Mouse (Mus musculus) small intestine, adult 2 months (tissue): ENCODE data around the gene Rnpepl1. TPM values are rescaled to one million over a fixed set of nuclear protein-coding genes. Genes with fewer than 3 reads are reported as not detected.

Experiments
- H3K27ac ChIP-seq: fragments of 200-500 bp; 2 replicates; pipeline ENCODE4 v1.5.1; 2012; ENCODE audit warnings: low read depth, low read length, control low read depth, inconsistent platforms; ENCODE audit not compliant: insufficient read depth
- H3K27me3 ChIP-seq: fragments of 200-500 bp; 2 replicates; pipeline ENCODE4 v1.6.1; 2012; ENCODE audit warnings: mild to moderate bottlenecking, moderate library complexity, low read length, inconsistent platforms; ENCODE audit not compliant: control insufficient read depth, insufficient read depth
- H3K36me3 ChIP-seq: fragments of 200-500 bp; 2 replicates; pipeline ENCODE4 v1.6.1; 2012; ENCODE audit warnings: mild to moderate bottlenecking, low read length, control low read depth, inconsistent platforms; ENCODE audit not compliant: control insufficient read depth, insufficient read depth
- H3K4me1 ChIP-seq: fragments of 200-500 bp; 2 replicates; pipeline ENCODE4 v1.6.1; 2012; ENCODE audit warnings: low read length, inconsistent platforms, mixed read lengths; ENCODE audit not compliant: control insufficient read depth, insufficient read depth, insufficient read length
- H3K4me3 ChIP-seq: fragments of 200-500 bp; 2 replicates; pipeline ENCODE4 v1.5.1; 2012; ENCODE audit warnings: low read depth, mild to moderate bottlenecking, control low read depth, inconsistent platforms, low read length, moderate library complexity
- CTCF ChIP-seq: fragments of 200-500 bp; IDR thresholded peaks from 2 replicates; pipeline ENCODE4 v1.5.1; 2012; ENCODE audit warnings: low read depth, mild to moderate bottlenecking, control low read depth, inconsistent platforms, low read length, moderate library complexity, mixed read lengths; ENCODE audit not compliant: insufficient replicate concordance, insufficient read length; ENCODE audit errors: extremely low read depth
- POLR2A ChIP-seq: fragments of 200-500 bp; IDR thresholded peaks from 2 replicates; pipeline ENCODE4 v1.6.1; 2012; ENCODE audit warnings: low read depth, mild to moderate bottlenecking, control low read depth, inconsistent platforms, low read length, moderate library complexity
- WGBS: fragments of 180-500 bp; shearing (Covaris S2); methylation state at CpG from one replicate; pipeline ENCODE4 v1.1.7; 2018; 5-methylcytosine and 5-hydroxymethylcytosine counted together
- polyA plus RNA-seq: library from polyadenylated mRNA; depleted of rRNA; stranded (reverse); fragments of >200 nt; gene quantifications from 2 replicates; pipeline ENCODE4 v1.2.3, GENCODE M21; 2012; rRNA removed

The Rnpepl1 gene
- polyA plus RNA-seq, result 240 and 410 TPM in 2 replicates

DNA sequence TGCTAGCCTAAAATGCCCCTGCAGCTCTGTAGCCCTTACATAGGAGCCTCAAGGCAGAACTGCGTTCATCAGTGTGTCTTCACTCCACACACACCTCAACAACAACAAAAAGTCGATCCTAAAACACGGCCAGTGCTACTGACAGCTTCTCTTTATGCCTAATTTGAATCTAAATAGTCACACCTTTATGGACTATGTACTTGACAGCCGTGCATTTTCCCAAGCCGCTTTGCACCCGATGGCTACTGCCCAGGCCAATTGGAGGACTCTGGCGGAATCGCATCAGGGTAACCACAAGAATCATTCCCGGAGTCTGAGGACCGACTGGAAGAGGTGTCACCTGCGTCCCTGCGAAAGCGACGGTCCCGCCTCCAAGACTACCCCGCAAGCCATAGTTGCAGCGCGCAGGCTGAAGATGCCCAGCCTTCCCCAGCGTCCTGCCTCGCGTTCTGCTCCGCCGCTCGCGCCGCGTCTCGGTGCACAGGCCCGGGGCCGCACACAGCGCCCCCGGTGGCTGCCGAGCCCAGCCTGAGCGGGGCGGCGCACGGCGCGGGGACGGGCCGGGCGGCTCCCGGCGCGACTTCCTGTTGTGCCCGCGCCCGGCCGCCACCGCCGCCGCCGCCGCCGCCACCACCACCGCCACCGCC is at the start of gene Rnpepl1:
TSS of gene Rnpepl1 (plus strand) at position 545 of the 647 bp plus-strand sequence.
- under 1% methylated on average over 44 of the region's 57 CpGs for WGBS
- Histone ChIP-seq H3K27me3 (no peaks in the 10 kb centered on the region), H3K36me3 (peaks cover 15% of the 10 kb centered on the region), H3K4me3 (peak within 1 kb of the TSS; percentile 83), H3K4me1 (peaks cover 30% of the 10 kb centered on the region), H3K27ac (peak within 1 kb of the TSS; percentile 76)
- TF ChIP-seq CTCF (peak; percentile 58), POLR2A (peak; percentile 75; the same call in 1 of the 2 replicates)

DNA sequence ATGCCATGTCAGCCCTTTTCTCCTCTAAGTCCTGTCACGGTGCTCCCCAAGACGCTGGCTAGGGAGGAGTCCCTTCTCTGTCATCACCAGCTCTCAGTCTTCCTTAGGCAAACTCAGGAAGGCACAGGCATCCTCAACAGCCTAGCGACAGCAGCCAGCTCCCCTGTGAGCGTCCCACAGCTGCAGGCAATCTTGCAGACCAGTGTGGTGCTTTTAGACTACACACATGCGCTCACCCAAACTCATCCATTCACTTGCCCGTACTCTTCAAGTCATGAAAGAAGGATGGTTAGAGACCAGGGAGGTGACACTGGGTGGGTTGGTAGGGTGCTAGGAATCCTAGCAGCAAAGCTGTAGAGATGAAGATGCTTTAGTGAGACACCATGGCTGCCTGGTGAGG is 49.1 kb upstream of the Rnpepl1 start:
- no peaks in the 10 kb centered on the region for H3K36me3 ChIP-seq
- no peak overlapping the region for H3K4me3 ChIP-seq
- H3K27ac ChIP-seq, result no peak overlapping the region
- H3K27me3 ChIP-seq, result no peaks in the 10 kb centered on the region
- TF ChIP-seq POLR2A (no peak), CTCF (no peak)
- WGBS, result 69% methylated on average over 6 of the region's 6 CpGs
- no peaks in the 10 kb centered on the region for H3K4me1 ChIP-seq

DNA sequence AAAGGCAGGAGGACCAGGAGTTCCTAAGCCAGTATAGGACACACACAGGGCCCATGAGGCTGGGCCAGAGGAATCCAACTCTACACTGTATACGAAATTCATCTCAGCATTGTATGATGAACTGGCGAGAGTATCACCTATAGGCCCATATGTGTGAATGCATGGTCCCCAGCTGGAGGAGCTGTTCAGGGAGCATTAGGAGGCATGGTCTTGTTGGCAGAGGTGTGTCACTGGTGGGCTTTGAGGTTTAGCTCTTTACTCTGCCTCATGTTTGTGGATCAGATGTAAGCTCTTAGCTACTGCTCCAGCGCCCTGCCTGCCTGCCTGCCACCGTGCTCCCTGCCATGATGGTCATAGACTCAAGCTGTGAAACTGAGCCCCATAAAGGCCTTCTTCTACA is 47.3 kb upstream of the Rnpepl1 start:
- WGBS, result 88% methylated on average over 4 of the region's 4 CpGs
- Histone ChIP-seq H3K27ac (no peak overlapping the region), H3K4me1 (no peaks in the 10 kb centered on the region), H3K4me3 (no peak overlapping the region), H3K36me3 (no peaks in the 10 kb centered on the region), H3K27me3 (no peaks in the 10 kb centered on the region)
- TF ChIP-seq CTCF (no peak), POLR2A (no peak)

DNA sequence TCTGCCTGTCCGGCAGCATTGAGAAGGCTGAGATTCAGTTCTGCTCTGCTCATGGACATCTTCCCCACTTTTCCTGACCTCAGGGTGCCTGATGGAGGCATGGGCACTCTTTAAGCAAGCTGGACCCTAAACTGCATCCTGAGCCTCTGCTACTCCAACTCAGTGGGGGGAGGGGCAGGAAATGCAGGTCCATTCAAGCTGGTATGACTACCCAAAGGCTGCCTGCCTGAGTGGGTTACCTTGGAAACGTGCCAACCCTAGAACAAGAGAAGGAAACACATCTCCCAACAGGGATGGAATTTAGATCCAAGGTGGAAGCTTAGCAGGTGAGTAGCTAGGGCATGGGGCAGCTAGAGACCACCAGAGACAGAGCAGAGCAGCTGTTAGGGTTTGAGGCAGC is 44.4 kb upstream of the Rnpepl1 start:
- H3K36me3 ChIP-seq, result no peaks in the 10 kb centered on the region
- H3K4me3 ChIP-seq, result no peak overlapping the region
- H3K27ac ChIP-seq, result no peak overlapping the region
- H3K4me1 ChIP-seq, result no peaks in the 10 kb centered on the region
- TF ChIP-seq CTCF, result no peak
- TF ChIP-seq POLR2A, result no peak
- H3K27me3 ChIP-seq, result no peaks in the 10 kb centered on the region
- WGBS, result 59% methylated on average over 2 of the region's 2 CpGs

DNA sequence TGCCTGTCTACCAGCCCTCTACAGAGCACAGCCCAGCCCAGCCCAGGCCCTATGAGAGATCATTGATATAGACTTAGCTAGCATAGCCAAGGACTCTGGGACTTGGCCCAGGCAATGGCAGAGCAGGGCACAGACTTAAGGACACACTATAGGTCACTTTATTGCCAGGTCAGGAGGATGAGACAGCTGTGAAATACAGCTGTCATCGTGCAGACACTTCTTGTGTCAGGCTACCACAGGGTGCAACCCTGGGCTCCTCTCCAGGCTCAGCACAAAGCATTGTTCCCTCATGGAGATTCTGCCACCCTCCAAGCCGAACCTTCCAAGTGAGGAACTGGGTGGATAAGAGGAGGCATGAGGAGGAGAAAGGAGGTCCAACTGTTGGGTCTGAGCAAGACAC is 40.6 kb upstream of the Rnpepl1 start:
- H3K27me3 ChIP-seq, result no peaks in the 10 kb centered on the region
- 80% methylated on average over 2 of the region's 2 CpGs for WGBS

DNA sequence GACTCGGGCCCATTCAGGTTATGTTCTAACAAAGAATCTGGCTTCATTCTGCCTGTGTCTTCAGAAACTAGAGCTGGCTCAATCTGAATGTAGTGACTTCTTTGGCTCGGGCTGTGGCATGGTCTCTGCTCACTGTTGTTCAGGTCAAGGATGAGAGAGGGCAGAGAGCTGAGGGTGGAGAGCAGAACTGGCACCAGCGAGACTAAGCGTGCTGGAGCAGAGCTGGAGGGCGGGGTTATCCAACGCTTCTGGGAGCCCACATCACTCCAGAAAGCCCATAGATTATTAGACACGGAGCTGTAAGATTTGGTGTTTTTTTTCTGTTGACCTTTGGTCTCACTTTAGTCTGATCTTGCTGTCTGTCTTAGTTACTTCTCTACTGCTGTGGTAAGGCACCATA is 37.9 kb upstream of the Rnpepl1 start:
- WGBS, result 59% methylated on average over 7 of the region's 7 CpGs

More for the DNA sequence above, 40.6 kb upstream of the Rnpepl1 start:
- TF ChIP-seq CTCF, result no peak
- TF ChIP-seq POLR2A, result no peak
- H3K36me3 ChIP-seq, result no peaks in the 10 kb centered on the region
- no peak overlapping the region for H3K27ac ChIP-seq
- no peak overlapping the region for H3K4me3 ChIP-seq
- no peaks in the 10 kb centered on the region for H3K4me1 ChIP-seq

DNA sequence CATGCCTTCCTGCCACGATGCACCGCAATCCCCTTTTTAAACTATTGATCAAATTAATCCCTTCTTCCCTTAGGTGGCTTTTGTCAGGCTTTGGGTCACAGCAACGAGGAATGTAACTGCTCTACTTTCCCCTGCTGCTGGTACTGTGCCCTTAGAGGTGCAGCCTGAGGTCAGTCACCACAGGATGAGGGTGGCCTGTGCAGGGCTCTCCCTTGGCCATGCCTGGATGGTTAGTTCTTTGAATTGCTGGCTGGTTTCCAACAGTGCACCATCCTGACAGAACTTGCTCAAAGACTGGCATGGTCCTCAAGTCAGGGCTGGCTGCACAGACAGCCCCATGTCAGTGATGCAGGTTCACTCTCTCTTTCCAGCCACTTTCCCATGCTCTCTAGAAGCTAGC is 36.6 kb upstream of the Rnpepl1 start:
- Histone ChIP-seq H3K4me1 (no peaks in the 10 kb centered on the region), H3K4me3 (no peak overlapping the region), H3K27ac (no peak overlapping the region), H3K27me3 (no peaks in the 10 kb centered on the region), H3K36me3 (no peaks in the 10 kb centered on the region)
- 65% methylated on average over 3 of the region's 3 CpGs for WGBS
- TF ChIP-seq CTCF, result no peak
- no peak for TF ChIP-seq POLR2A

More for the DNA sequence above, 37.9 kb upstream of the Rnpepl1 start:
- Histone ChIP-seq H3K27ac (no peak overlapping the region), H3K4me3 (no peak overlapping the region), H3K4me1 (no peaks in the 10 kb centered on the region), H3K27me3 (no peaks in the 10 kb centered on the region), H3K36me3 (no peaks in the 10 kb centered on the region)
- TF ChIP-seq POLR2A (no peak), CTCF (no peak)
